Mouse (Mus musculus) adrenal gland, adult 2 months (tissue): ENCODE measurements around the gene Gm49318. TPM values are rescaled to one million over a fixed set of nuclear protein-coding genes. Genes with fewer than 3 reads are reported as not detected.

Experiments
- DNase-seq: peaks from one replicate; pipeline ENCODE4 v3.0.0; 2021
- polyA plus RNA-seq: library from polyadenylated mRNA; depleted of rRNA; stranded (reverse); fragments of >200 nt; gene quantifications from 2 replicates; pipeline ENCODE4 v1.2.3, GENCODE M21; 2012
- total RNA-seq, 2 experiments: library from RNA; stranded (reverse); gene quantifications; 2 replicates each; pipeline ENCODE4 v1.2.3; 2021

Gm49318 gene
- total and polyA plus RNA-seq, 3 experiments, result not detected

GRCm38 (mm10) chr9:22030386-22030785, 40.7 kb downstream of the Gm49318 start:
- no peak for DNase-seq

- DNase-seq, result no peak
Observed at GRCm38 (mm10) chr9:22028467-22028866, 42.6 kb downstream of the Gm49318 start.

DNA sequence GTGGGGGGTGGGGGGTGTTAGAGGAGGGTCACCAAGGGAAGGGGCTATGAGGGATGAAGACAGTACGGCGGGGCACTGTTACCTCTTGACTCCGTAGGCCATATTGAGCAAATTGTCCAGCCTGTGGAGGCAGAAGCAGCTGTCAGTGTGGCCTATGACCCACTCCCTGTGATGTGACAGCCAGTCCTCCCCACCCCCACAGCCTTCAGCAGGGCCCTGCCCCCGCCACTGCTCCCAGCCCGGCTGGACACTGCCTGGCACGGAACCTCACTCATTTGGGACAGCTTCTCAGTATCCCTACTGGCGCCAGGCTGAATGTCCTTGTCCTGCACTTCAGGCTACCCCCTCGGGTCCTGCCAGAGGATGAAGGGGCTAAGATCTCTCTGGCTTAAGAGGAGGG, 46.5 kb downstream of the Gm49318 start:
- DNase-seq, result no peak

GRCm38 (mm10) chr9:22017208-22017825, 53.7 kb downstream of the Gm49318 start:
- no peak for DNase-seq

DNA sequence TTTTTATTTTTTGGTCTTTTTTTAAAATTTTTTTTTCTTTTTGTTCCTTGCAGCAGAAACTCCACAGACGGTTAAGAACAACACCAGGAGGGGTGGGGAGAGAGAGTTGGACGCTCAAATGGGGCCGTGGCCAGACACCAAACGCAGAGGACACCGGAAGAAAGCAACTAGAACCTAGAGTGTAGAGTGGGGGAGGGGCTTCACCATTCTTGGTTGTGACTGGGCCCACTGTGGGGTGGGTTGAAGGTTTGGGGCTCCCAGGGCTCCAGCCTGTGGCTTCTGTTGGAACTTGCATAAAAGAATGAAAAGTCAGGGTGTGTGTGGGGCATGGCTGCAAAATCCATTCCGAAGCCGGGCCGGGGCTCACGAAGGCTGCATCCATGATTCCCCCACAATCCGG, 54.8 kb downstream of the Gm49318 start:
- DNase-seq, result no peak

DNA sequence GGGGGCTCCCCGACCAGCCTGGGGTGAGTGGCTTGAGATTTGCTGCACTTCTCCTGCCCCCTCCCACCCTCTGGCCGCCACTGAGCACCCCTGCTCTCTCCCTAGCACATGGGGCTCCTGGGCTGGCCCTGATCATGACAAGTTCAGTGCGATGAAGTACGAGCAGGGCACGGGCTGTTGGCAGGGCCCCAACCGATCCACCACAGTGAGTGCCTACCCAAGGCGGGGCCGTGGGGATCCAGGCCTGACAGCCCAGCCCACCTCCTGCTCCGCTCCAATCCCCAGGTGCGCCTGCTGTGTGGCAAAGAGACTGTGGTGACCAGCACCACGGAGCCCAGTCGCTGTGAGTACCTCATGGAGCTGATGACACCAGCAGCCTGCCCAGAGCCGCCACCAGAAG, 58.3 kb downstream of the Gm49318 start:
- no peak for DNase-seq

- no peak for DNase-seq
Observed at GRCm38 (mm10) chr9:22011055-22011454, 60.0 kb downstream of the Gm49318 start.

DNA sequence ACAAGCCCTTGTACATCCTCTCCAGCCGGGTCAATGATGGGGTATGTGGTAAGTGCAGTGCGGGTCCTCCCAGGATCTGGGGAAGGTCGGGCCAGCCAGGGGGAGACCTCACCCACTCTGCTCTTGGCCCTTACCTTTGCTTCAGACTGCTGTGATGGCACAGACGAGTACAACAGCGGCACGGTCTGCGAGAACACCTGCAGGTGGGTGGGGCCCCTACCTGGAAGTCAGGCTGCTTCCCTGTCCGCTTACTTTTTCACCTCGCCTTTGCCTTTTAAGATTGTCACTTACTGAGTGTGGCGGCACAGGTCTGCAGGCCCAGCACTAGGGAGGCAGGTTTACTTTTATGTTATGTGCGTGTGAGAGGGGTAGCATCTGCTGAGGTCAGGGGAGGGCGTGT, 66.5 kb downstream of the Gm49318 start:
- no peak for DNase-seq

DNA sequence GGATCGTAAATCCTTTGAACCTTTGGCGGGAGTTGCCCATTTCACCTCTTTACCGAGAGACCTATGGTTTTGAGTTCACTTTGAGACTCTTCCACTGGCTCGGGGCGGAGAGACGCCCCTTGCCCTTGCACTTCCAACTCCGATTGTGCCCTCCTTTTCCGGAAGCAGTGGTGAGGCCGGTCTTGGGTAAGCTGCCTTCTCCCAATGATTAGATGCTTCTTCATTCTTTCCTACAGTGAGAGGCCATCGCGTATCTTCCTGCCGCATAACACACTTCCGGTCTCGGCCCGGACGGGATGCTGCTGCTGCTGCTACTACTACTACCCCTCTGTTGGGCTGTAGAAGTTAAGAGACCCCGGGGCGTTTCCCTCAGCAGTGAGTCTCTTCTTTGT, 67.9 kb downstream of the Gm49318 start:
- DNase-seq, result no peak

- peak; percentile 100 for DNase-seq
Observed at GRCm38 (mm10) chr9:22002194-22003162, 68.6 kb downstream of the Gm49318 start, which contains the start of the genes Ccdc151 and Prkcsh. TSS of gene Ccdc151 (minus strand) at chr9:22002634. TSS of gene Prkcsh (plus strand) at chr9:22002806.

DNA sequence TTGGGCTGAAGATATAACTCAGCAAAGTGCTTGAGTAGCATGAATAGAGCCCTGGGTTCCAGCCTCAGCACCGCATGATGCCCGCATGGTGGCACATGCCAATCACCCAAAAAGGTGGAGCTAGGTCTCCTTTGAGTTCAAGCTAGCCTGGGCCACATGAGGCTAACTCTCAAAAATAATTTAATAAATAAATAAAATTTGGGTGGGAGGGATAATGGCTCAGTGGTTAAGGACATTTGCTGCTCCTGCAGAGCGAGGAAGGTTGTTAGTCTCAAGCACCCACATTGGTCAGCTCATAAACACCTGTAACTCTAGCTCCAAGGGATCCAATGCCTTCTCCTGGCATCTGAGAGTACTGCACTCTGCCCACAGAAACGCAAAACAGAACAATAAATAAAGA, 69.4 kb downstream of the Gm49318 start:
- no peak for DNase-seq

- peak; percentile 74 for DNase-seq
Observed at GRCm38 (mm10) chr9:22000296-22000695, 70.8 kb downstream of the Gm49318 start.

- no peak for DNase-seq
Observed at GRCm38 (mm10) chr9:21996178-21996867, 74.7 kb downstream of the Gm49318 start.

DNA sequence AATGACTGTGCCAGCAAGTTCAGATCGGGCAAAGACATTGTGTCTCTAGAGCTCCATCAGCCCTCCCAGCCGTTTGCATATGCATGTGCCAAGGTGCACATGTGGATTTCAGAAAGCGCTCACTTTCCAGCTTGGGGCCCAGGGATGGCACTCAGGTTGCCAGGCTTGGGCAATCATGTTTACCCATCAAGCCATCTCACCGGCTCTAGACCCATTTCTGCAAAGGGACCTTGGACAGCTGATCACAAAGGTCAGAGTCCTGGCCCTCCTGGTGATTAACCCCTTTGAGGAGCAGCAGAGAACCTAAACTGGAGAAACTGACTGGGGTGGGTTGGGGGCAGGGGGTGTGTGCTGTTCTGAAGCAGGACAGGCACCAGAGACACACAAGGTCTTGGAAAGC, 78.8 kb downstream of the Gm49318 start:
- peak; percentile 41 for DNase-seq

- peak; percentile 91 for DNase-seq
Observed at GRCm38 (mm10) chr9:21989230-21990110, 81.6 kb downstream of the Gm49318 start, which contains the start of gene Rgl3. TSS of gene Rgl3 (minus strand) at chr9:21989446.

- DNase-seq, result peak; percentile 35
Observed at GRCm38 (mm10) chr9:21988421-21989101, 82.5 kb downstream of the Gm49318 start.

GRCm38 (mm10) chr9:21987592-21988342, 83.3 kb downstream of the Gm49318 start:
- DNase-seq, result peak; percentile 60
